Mouse (Mus musculus) hindbrain, embryonic 11.5 days (tissue): ENCODE results near the gene Med15. TPM values are rescaled to one million over a fixed set of nuclear protein-coding genes. Genes with fewer than 3 reads are reported as not detected.

Experiments used
- ATAC-seq: fragments of 200-750 bp; cut with Nextera tagmentation; 2 replicates; pipeline ENCODE4 v1.8.0; 2017; ENCODE audit warnings: mild to moderate bottlenecking, moderate TSS enrichment, moderate library complexity; ENCODE audit not compliant: low FRiP score
- DNase-seq: peaks from one replicate; pipeline ENCODE4 v3.0.0-alpha.2; 2015; ENCODE audit warnings: low spot score
- H3K27ac ChIP-seq: fragments of 300-500 bp; sonication (generic); 2 replicates; pipeline ENCODE4 v1.5.1; 2014; ENCODE audit warnings: mild to moderate bottlenecking, low read depth, low read length
- H3K27me3 ChIP-seq: fragments of 300-500 bp; sonication (generic); 2 replicates; pipeline ENCODE4 v1.6.1; 2014; ENCODE audit warnings: mild to moderate bottlenecking, low read length, moderate library complexity, mixed read lengths; ENCODE audit not compliant: control insufficient read depth, insufficient read depth
- H3K36me3 ChIP-seq: fragments of 300-500 bp; sonication (generic); 2 replicates; pipeline ENCODE4 v1.6.1; 2014; ENCODE audit warnings: mild to moderate bottlenecking, low read length, moderate library complexity, mixed read lengths; ENCODE audit not compliant: control insufficient read depth, insufficient read depth
- H3K4me1 ChIP-seq: fragments of 300-500 bp; sonication (generic); replicated peaks from 2 replicates; pipeline ENCODE4 v1.6.1; 2014; ENCODE audit warnings: low read length, mixed read lengths; ENCODE audit not compliant: control insufficient read depth, insufficient read depth
- H3K4me2 ChIP-seq: fragments of 300-500 bp; sonication (generic); replicated peaks from 2 replicates; pipeline ENCODE4 v1.6.1; 2014; ENCODE audit warnings: mild to moderate bottlenecking, low read depth, low read length
- H3K4me3 ChIP-seq: fragments of 300-500 bp; sonication (generic); 2 replicates; pipeline ENCODE4 v1.5.1; 2014; ENCODE audit warnings: low read depth, low read length
- H3K9ac ChIP-seq: fragments of 300-500 bp; sonication (generic); 2 replicates; pipeline ENCODE4 v1.6.1; 2014; ENCODE audit warnings: low read depth, low read length
- H3K9me3 ChIP-seq: fragments of 300-500 bp; sonication (generic); 2 replicates; pipeline ENCODE4 v1.6.1; 2016; ENCODE audit warnings: low read length; ENCODE audit not compliant: control insufficient read depth
- WGBS: fragments of 180-500 bp; shearing (Covaris S2); extraction: QIAGEN DNeasy Blood & Tissue Kit; methylation state at CpG from one replicate; pipeline ENCODE4 v1.1.7; 2014; 5-methylcytosine and 5-hydroxymethylcytosine counted together
- polyA plus RNA-seq: library from polyadenylated mRNA; unstranded; fragments of >200 nt; fragmentation: Nextera tagmentation; extraction: Ambion mirVana; gene quantifications from 2 replicates; pipeline ENCODE4 v1.2.1, GENCODE M21; 2014

Med15 gene
- polyA plus RNA-seq, 1 experiment from 2014 or later, result 42.8 TPM

DNA sequence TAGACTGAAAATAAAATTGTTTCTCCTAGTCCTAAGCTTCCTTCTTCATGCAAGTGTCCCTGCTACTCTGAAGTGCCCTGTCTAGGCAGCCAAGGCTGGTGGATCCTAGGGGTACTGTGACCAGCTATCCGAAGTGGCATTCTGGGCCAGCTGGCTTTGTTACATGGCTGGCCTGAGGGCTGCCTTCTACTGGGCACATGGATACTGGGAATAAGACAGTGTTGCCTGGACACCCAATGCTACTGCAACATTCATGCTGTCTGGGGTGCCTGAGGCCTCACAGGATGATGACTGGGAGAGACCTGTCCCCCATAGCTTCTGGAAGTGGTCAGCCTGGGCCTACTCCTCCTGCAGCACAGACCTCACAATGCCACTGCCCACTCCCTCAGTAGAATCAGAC, 82.0 kb downstream of the Med15 start:
- Histone ChIP-seq H3K9me3 (no peaks in the 10 kb centered on the region), H3K27me3 (no peaks in the 10 kb centered on the region), H3K4me2 (no peak overlapping the region), H3K27ac (no peak overlapping the region), H3K9ac (no peak overlapping the region), H3K4me3 (no peak overlapping the region), H3K4me1 (0 out of 2 replicates have a peak, but pooled peaks cover 3% of the 10 kb centered on the region), H3K36me3 (0 out of 2 replicates have a peak, but pooled peaks cover 3% of the 10 kb centered on the region)
- no peak for ATAC-seq
- no peak for DNase-seq
- WGBS, result 97% methylated on average over 1 of the region's 1 CpGs

DNA sequence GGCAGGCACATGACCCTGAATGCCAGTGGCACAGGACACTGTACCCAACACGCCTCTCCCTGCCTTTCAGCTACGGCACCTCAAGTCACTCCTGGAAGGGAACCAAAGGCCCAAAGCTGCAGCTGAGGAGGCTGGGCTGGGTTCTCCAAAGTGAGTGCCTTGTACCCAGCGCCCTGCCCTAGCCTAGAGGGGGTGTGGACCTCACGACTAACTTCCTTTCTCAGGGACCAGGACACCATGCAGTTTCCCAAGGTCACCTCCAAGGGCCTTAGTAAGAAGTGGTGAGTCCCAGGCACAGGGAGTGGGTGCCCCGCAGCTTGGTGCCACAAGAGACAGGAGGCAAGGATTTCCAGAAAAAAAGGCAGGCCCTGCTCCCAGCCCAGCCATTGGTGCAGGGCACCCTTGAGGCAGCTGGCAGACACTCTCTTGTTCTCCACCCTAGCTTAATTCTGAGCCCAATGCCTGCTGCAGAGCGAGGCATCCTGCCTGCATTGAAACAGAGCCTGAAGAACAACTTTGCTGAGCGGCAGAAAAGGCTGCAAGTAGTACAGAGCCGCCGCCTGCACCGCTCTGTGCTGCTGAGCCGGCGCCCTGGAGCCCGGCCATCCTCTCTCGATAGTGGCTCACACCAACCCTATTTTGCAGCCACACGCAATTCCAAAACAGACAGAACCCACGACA, 82.6 kb downstream of the Med15 start:
- H3K36me3 ChIP-seq, result 0 out of 2 replicates have a peak, but pooled peaks cover 3% of the 10 kb centered on the region
- no peak for ATAC-seq
- WGBS, result 85% methylated on average over 16 of the region's 16 CpGs

GRCm38 (mm10) chr16:17647566-17648340, 84.9 kb downstream of the Med15 start:
- no peak for DNase-seq
- Histone ChIP-seq H3K4me2 (no peak overlapping the region), H3K9me3 (no peaks in the 10 kb centered on the region), H3K9ac (no peak overlapping the region), H3K4me1 (0 out of 2 replicates have a peak, but pooled peaks cover 3% of the 10 kb centered on the region), H3K4me3 (no peak overlapping the region), H3K27me3 (no peaks in the 10 kb centered on the region), H3K27ac (no peak overlapping the region), H3K36me3 (peaks cover 3% of the 10 kb centered on the region; the same call in 1 of the 2 replicates)
- ATAC-seq, result no peak
- WGBS, result 82% methylated on average over 10 of the region's 10 CpGs

More for the DNA sequence above, 82.6 kb downstream of the Med15 start:
- H3K9me3 ChIP-seq, result no peaks in the 10 kb centered on the region
- 0 out of 2 replicates have a peak, but pooled peaks cover 3% of the 10 kb centered on the region for H3K4me1 ChIP-seq
- DNase-seq, result no peak
- H3K4me3 ChIP-seq, result no peak overlapping the region
- no peaks in the 10 kb centered on the region for H3K27me3 ChIP-seq
- H3K27ac ChIP-seq, result no peak overlapping the region
- no peak overlapping the region for H3K9ac ChIP-seq
- no peak overlapping the region for H3K4me2 ChIP-seq

DNA sequence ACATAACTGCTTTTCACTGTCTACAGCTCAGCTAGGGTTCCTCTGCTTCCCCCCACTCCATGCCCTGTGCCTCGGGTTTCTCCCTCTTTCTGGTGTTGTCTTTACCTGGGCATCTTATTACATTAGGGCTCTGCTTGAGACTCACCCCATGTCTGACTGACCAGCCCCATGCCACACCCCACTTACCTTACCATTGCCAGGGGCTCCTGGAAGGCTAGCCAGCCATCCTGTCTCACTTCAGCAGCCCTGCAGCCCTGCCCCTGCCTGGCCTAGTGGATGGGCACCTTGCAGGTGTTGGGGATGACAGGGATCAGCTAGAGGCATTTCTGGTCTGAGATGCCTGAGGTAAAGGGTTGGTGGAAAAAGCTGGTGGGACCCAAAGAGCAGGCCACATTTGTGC, 85.5 kb downstream of the Med15 start:
- DNase-seq (no peak), ATAC-seq (peak; percentile 29; the same call in 1 of the 2 replicates)
- Histone ChIP-seq H3K4me3 (peak overlapping the region; percentile 48; the same call in 1 of the 2 replicates), H3K9ac (peak overlapping the region; percentile 52; the same call in 1 of the 2 replicates), H3K4me2 (peak overlapping the region; percentile 95), H3K27ac (no peak overlapping the region), H3K27me3 (no peaks in the 10 kb centered on the region), H3K4me1 (0 out of 2 replicates have a peak, but pooled peaks cover 3% of the 10 kb centered on the region), H3K36me3 (peaks cover 2% of the 10 kb centered on the region; the same call in 1 of the 2 replicates), H3K9me3 (no peaks in the 10 kb centered on the region)
- 18% methylated on average over 1 of the region's 1 CpGs for WGBS

DNA sequence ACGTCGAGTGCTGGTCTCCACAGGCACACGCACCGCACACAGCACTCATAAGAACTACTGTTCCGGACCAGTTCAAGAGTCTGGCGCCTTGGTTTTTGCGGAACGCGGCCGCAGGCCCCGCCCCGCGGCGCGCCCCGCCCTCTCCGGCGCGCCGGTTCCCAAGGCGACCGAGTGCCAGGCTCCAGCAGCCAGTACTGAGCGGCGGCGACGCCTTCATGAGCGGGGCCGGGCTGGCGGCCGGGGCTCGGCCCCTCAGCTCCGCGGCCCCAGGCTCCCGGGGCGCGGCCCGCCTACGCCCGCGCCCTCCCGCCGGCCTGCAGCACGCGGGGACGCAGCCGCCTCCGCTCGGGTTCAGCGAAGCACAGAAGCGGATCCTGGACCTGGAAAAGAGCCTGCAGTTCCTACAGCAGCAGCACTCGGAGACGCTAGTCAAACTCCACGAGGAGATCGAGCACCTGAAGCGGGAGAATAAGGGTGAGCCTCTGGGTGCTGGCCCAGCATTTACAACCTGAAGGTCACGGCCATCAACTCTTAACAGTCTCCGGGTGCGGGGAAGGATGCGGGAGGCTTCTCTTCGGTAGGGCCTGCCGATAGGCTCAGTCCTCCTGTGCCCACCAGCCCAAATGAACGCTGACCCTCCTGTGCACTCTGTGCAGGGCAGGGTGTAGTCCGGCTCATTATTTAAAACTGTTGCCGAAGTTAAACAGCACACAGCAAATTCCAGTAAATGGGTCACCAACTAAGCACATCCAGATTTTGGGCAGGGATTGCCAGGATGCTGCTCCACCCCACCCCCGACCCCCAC, 86.2 kb downstream of the Med15 start, which contains the start of gene Ccdc74a:
Ccdc74a (plus strand) TSS at position 161 of the 805 bp plus-strand sequence.
- no peaks in the 10 kb centered on the region for H3K9me3 ChIP-seq
- peak; percentile 95 for ATAC-seq
- H3K4me3 ChIP-seq, result peak within 1 kb of the TSS; percentile 48
- H3K36me3 ChIP-seq, result peaks cover under 1% of the 10 kb centered on the region; the same call in 1 of the 2 replicates
- no peak within 1 kb of the TSS for H3K27ac ChIP-seq
- H3K9ac ChIP-seq, result peak within 1 kb of the TSS; percentile 52
- WGBS, result 3% methylated on average over 53 of the region's 65 CpGs
- no peaks in the 10 kb centered on the region for H3K27me3 ChIP-seq
- peak within 1 kb of the TSS; percentile 95 for H3K4me2 ChIP-seq
- H3K4me1 ChIP-seq, result 0 out of 2 replicates have a peak, but pooled peaks cover 3% of the 10 kb centered on the region
- DNase-seq, result peak; percentile 92

- H3K36me3 ChIP-seq, result peaks cover 9% of the 10 kb centered on the region; the same call in 1 of the 2 replicates
- no peaks in the 10 kb centered on the region for H3K27me3 ChIP-seq
- WGBS, result 92% methylated on average over 4 of the region's 4 CpGs
- no peak for ATAC-seq
- no peak for DNase-seq
- no peak overlapping the region for H3K4me3 ChIP-seq
- H3K4me1 ChIP-seq, result 0 out of 2 replicates have a peak, but pooled peaks cover 3% of the 10 kb centered on the region
- no peak overlapping the region for H3K9ac ChIP-seq
- H3K9me3 ChIP-seq, result no peaks in the 10 kb centered on the region
- H3K4me2 ChIP-seq, result no peak overlapping the region
- no peak overlapping the region for H3K27ac ChIP-seq
Measured at GRCm38 (mm10) chr16:17643437-17643990, 89.2 kb downstream of the Med15 start.

DNA sequence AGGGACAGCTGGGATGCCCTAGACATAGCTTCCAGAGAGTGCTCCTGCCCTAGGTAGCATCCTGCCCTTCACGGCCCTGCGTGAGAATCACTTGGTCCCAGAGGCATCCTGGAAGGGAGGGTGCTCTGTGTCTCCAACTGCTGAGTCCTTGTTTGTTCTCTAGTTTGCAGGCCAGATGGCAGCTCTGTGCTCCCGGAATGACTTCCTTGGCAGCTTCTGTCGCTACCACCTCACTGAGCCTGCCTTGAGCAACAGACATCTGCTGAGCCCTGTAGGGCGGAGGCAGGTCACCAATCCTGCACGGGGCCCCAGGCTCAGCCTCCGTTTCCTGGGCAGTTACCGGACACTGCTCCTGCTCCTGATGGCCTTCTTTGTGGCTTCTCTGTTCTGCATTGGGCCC, 90.4 kb downstream of the Med15 start:
- no peaks in the 10 kb centered on the region for H3K9me3 ChIP-seq
- H3K9ac ChIP-seq, result no peak overlapping the region
- H3K27ac ChIP-seq, result no peak overlapping the region
- no peak overlapping the region for H3K4me3 ChIP-seq
- H3K4me1 ChIP-seq, result 0 out of 2 replicates have a peak, but pooled peaks cover 3% of the 10 kb centered on the region
- WGBS, result 88% methylated on average over 8 of the region's 8 CpGs
- H3K4me2 ChIP-seq, result no peak overlapping the region
- peaks cover 9% of the 10 kb centered on the region; the same call in 1 of the 2 replicates for H3K36me3 ChIP-seq
- no peaks in the 10 kb centered on the region for H3K27me3 ChIP-seq
- ATAC-seq (no peak), DNase-seq (no peak)

DNA sequence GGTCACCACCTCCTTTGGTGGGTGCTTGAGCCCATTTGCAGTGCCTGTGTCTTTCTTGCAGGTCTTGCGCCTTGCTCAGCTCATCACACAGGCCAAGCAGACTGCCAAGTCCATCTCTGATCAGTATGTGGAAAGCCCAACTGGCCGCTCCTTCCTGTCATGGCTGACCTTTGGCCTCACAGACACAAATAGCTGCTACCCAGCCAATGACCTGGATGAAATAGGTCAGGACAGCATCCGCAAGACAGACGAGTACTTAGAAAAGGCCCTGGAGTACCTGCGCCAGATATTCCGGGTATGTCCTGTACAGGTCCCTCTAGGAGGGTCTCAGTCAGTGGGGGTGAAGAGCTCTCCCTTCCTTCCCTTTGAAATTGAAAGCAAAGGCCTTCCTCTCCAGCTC, 91.4 kb downstream of the Med15 start:
- Histone ChIP-seq H3K9me3 (no peaks in the 10 kb centered on the region), H3K27ac (no peak overlapping the region), H3K4me2 (no peak overlapping the region), H3K36me3 (peaks cover 9% of the 10 kb centered on the region; the same call in 1 of the 2 replicates), H3K4me3 (no peak overlapping the region), H3K4me1 (no peaks in the 10 kb centered on the region), H3K27me3 (no peaks in the 10 kb centered on the region), H3K9ac (no peak overlapping the region)
- no peak for DNase-seq
- ATAC-seq, result no peak
- WGBS, result 81% methylated on average over 6 of the region's 6 CpGs
